Mouse (Mus musculus): Measurements from ENCODE around the gene Relch.

DNA sequence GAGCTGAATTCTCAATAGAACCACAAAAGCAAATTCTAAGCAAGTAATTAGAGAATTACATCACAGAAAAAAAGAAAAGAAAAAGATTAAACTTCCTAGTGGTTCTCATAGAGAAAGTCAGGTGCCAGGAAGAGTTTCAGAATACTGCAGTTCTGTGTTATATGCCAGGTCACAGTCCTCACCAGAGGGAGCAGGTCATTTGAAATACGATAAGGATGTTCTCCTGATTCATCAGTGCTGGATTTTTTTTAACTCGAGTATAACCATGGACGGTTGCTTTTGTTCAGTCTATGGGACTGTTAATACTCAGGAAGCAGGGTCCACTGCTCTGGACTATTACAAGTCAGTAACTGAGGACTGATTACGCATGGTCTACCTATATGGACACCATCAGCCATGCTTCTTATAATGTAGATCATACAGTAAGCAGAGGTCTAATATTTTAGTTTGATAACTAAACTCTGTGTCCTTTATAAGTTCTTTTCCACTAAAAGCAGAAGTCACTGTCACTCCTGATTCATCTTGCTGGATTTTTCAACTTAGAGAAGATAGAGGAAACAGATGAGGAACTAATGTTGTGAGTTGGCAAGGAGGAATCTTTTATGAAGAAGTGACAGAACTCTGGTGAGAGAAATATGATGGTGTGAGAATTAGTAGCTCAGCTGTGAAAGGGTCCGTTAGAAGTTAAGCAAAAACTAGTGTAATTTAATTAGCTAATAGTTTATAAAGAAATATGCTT, 83.4 kb downstream of the Relch start:
- TF ChIP-seq CTCF (IDR thresholded peaks at IDR 0.05; ENCODE audit: control insufficient read depth, insufficient read depth, insufficient read length) (no peak), USF1 (IDR thresholded peaks at IDR 0.05; ENCODE audit: low read depth) (no peak), MAX (IDR thresholded peaks at IDR 0.05) (no peak)
